8 mouse cellular contexts compared by ENCODE assay signal in genomic region chr17:87609538-87610200, GRCm38 (mm10). TPM values are rescaled to one million over a fixed set of nuclear protein-coding genes. Genes with fewer than 3 reads are reported as not detected.
DNase-seq lines count a peak whose midpoint lies in the region; ATAC-seq and TF ChIP-seq lines count a peak whose summit lies in the region.

No protein-coding gene starts in this region.

- TF ChIP-seq EP300 in heart, adult 2 months (IDR thresholded peaks at IDR 0.05; ENCODE audit: insufficient read depth, low read depth, low read length), result no peak

- intact Hi-C loops in heart, adult 2 months (cut with DNase I), result no loop called here
- intact Hi-C loops in heart, postnatal 14 days (cut with DNase I), result no loop called here

- TF ChIP-seq POLR2A in heart, adult 2 months (IDR thresholded peaks at IDR 0.05; ENCODE audit: insufficient read depth, low read depth, low read length), result no peak
- no peak for TF ChIP-seq POLR2A in brain, embryonic 14.5 days (IDR thresholded peaks at IDR 0.05; ENCODE audit: borderline replicate concordance, extremely low read depth, insufficient read depth, insufficient read length, poor library complexity, severe bottlenecking)
- TF ChIP-seq POLR2A in limb, embryonic 14.5 days (IDR thresholded peaks at IDR 0.05; ENCODE audit: borderline replicate concordance, extremely low read depth, insufficient read depth, insufficient read length), result no peak

- DNase-seq in heart, adult 2 months, result no peak
- DNase-seq in heart, postnatal 14 days, result no peak
- DNase-seq in brain, embryonic 14.5 days (ENCODE audit: low read depth), result peak; percentile 60
- peak; percentile 45 for DNase-seq in hindbrain, embryonic 11.5 days (ENCODE audit: low spot score)
- DNase-seq in limb, embryonic 14.5 days (ENCODE audit: low spot score), result peak; percentile 42
- no peak for DNase-seq in frontal cortex, postnatal 14 days (ENCODE audit: low spot score in 2 of 2)

- no peak for ATAC-seq in hindbrain, embryonic 11.5 days (ENCODE audit: low FRiP score)
- no peak for ATAC-seq in limb, embryonic 14.5 days (ENCODE audit: low FRiP score, low read depth)
- peak; percentile 4; the same call in 1 of the 2 replicates for ATAC-seq in neural tube, embryonic 15.5 days (ENCODE audit: low FRiP score)
- ATAC-seq in granulocyte monocyte progenitor cell, adult 5-6 weeks (replicated peaks; ENCODE audit: poor library complexity, severe bottlenecking), result no peak

- H3K27ac ChIP-seq in heart, adult 2 months, result no peak overlapping the region
- H3K27ac ChIP-seq in hindbrain, embryonic 11.5 days (ENCODE audit: low read depth, low read length), result no peak overlapping the region
- no peak overlapping the region for H3K27ac ChIP-seq in limb, embryonic 14.5 days (replicated peaks; ENCODE audit: low read depth, low read length)
- H3K27ac ChIP-seq in neural tube, embryonic 15.5 days (replicated peaks), result peak overlapping the region; percentile 34; the same call in 1 of the 2 replicates

- H3K4me2 ChIP-seq in hindbrain, embryonic 11.5 days (replicated peaks; ENCODE audit: low read depth, low read length), result peak overlapping the region; percentile 34
- peak overlapping the region; percentile 41 for H3K4me2 ChIP-seq in limb, embryonic 14.5 days (replicated peaks; ENCODE audit: low read depth, low read length, severe bottlenecking)
- peak overlapping the region; percentile 58 for H3K4me2 ChIP-seq in neural tube, embryonic 15.5 days

- no peak for TF ChIP-seq CTCF in heart, adult 2 months (IDR thresholded peaks at IDR 0.05)
- TF ChIP-seq CTCF in brain, embryonic 14.5 days (IDR thresholded peaks at IDR 0.05; ENCODE audit: borderline replicate concordance, extremely low read depth, insufficient read depth, insufficient read length), result no peak

- no peaks in the 10 kb centered on the region for H3K4me1 ChIP-seq in heart, adult 2 months (ENCODE audit: control insufficient read depth, insufficient read depth, low read length)
- no peaks in the 10 kb centered on the region for H3K4me1 ChIP-seq in hindbrain, embryonic 11.5 days (replicated peaks; ENCODE audit: control insufficient read depth, insufficient read depth, low read length)
- peaks cover 8% of the 10 kb centered on the region for H3K4me1 ChIP-seq in limb, embryonic 14.5 days (ENCODE audit: control insufficient read depth, insufficient read depth, low read length)
- H3K4me1 ChIP-seq in neural tube, embryonic 15.5 days, result peaks cover 33% of the 10 kb centered on the region

- no peaks in the 10 kb centered on the region for H3K27me3 ChIP-seq in heart, adult 2 months (ENCODE audit: control insufficient read depth, insufficient read depth, low read length)
- no peaks in the 10 kb centered on the region for H3K27me3 ChIP-seq in hindbrain, embryonic 11.5 days (ENCODE audit: control insufficient read depth, insufficient read depth, low read length)
- no peaks in the 10 kb centered on the region for H3K27me3 ChIP-seq in limb, embryonic 14.5 days (ENCODE audit: control insufficient read depth, insufficient read depth, low read length)
- H3K27me3 ChIP-seq in neural tube, embryonic 15.5 days (replicated peaks), result no peaks in the 10 kb centered on the region

- no peaks in the 10 kb centered on the region for H3K36me3 ChIP-seq in heart, adult 2 months (ENCODE audit: control insufficient read depth, insufficient read depth, low read length)
- H3K36me3 ChIP-seq in hindbrain, embryonic 11.5 days (ENCODE audit: control insufficient read depth, insufficient read depth, low read length), result no peaks in the 10 kb centered on the region
- H3K36me3 ChIP-seq in limb, embryonic 14.5 days (ENCODE audit: control insufficient read depth, insufficient read depth, low read length), result no peaks in the 10 kb centered on the region
- no peaks in the 10 kb centered on the region for H3K36me3 ChIP-seq in neural tube, embryonic 15.5 days

- no peaks in the 10 kb centered on the region for H3K9me3 ChIP-seq in hindbrain, embryonic 11.5 days (ENCODE audit: control insufficient read depth, low read length)
- no peaks in the 10 kb centered on the region for H3K9me3 ChIP-seq in limb, embryonic 14.5 days (ENCODE audit: control insufficient read depth, low read length)
- no peaks in the 10 kb centered on the region for H3K9me3 ChIP-seq in neural tube, embryonic 15.5 days (replicated peaks)

- H3K9ac ChIP-seq in heart, adult 2 months (ENCODE audit: low read depth, low read length), result no peak overlapping the region
- no peak overlapping the region for H3K9ac ChIP-seq in hindbrain, embryonic 11.5 days (ENCODE audit: low read depth, low read length)
- H3K9ac ChIP-seq in limb, embryonic 14.5 days (ENCODE audit: low read depth, low read length, severe bottlenecking), result no peak overlapping the region
- 0 out of 2 replicates have a peak overlapping the region, but pooled peaks have one; percentile 32 for H3K9ac ChIP-seq in neural tube, embryonic 15.5 days (replicated peaks)

- 0 out of 2 replicates have a peak overlapping the region, but pooled peaks have one; percentile 5 for H3K4me3 ChIP-seq in heart, adult 2 months
- peak overlapping the region; percentile 21 for H3K4me3 ChIP-seq in hindbrain, embryonic 11.5 days (ENCODE audit: low read depth, low read length)
- peak overlapping the region; percentile 20 for H3K4me3 ChIP-seq in limb, embryonic 14.5 days (replicated peaks; ENCODE audit: low read length)
- H3K4me3 ChIP-seq in neural tube, embryonic 15.5 days (replicated peaks), result peak overlapping the region; percentile 35

- 38% methylated on average over 27 of the region's 27 CpGs for WGBS in heart, adult 2 months
- 38% methylated on average over 27 of the region's 27 CpGs for WGBS in hindbrain, embryonic 11.5 days
- 36% methylated on average over 27 of the region's 27 CpGs for WGBS in limb, embryonic 14.5 days
- 39% methylated on average over 27 of the region's 27 CpGs for WGBS in neural tube, embryonic 15.5 days

- no peaks in the 10 kb centered on the region for H3K79me2 ChIP-seq in heart, adult 2 months (replicated peaks; ENCODE audit: control insufficient read depth, insufficient read depth, low read length)

RNA-seq across cellular contexts. Expression of gene Epcam, which starts 26.1 kb away (rescaled TPM):
- total RNA-seq in heart, adult 2 months (2021), result not detected
- polyA plus RNA-seq in heart, adult 2 months (2012; rRNA removed), result 0.86 TPM in 1 of 2 replicates, not detected in the other
- total RNA-seq in heart, postnatal 14 days (2021), result under 1 TPM; 0.32 to 0.48 TPM
- 4.0 and 4.3 TPM in 2 replicates for polyA plus RNA-seq in brain, embryonic 14.5 days (2012; rRNA removed)
- 23.5 and 28.2 TPM in 2 replicates for polyA plus RNA-seq in hindbrain, embryonic 11.5 days (2014; fragmentation: Nextera tagmentation; extraction: Ambion mirVana)
- 27.3 and 34.9 TPM in 2 replicates for polyA plus RNA-seq in limb, embryonic 14.5 days (2012; rRNA removed)
- polyA plus RNA-seq in limb, embryonic 14.5 days (2014; fragmentation: Nextera tagmentation; extraction: Ambion mirVana), result 71.3 and 74.3 TPM in 2 replicates
- 3.4 and 89.9 TPM in 2 replicates for polyA plus RNA-seq in neural tube, embryonic 15.5 days (2015; fragmentation: Nextera tagmentation; extraction: Ambion mirVana)
- not detected in 2 replicates for total RNA-seq in granulocyte monocyte progenitor cell, adult 5-6 weeks (2014; fragmentation: Nextera tagmentation)
- total RNA-seq in granulocyte monocyte progenitor cell, adult 5-6 weeks (2017), result 0.15 and 0.26 TPM in 2 replicates

Comparison
In these comparisons a context has a peak if more than half of its experiments do, and no peak if none do; other contexts are left out.
1. DNase-seq: peak in brain, embryonic 14.5 days (single experiment), hindbrain, embryonic 11.5 days (single experiment) and limb, embryonic 14.5 days (single experiment); none in heart, adult 2 months (0 of 2), heart, postnatal 14 days (0 of 2) and frontal cortex, postnatal 14 days (0 of 2).
2. Peak in every context shown above with its lines, with median percentiles within 50 percentile points of each other: H3K4me3 ChIP-seq and H3K4me2 ChIP-seq.